Mouse (Mus musculus) CH12.LX (cell line): ENCODE data around the gene Zbtb42. TPM values are rescaled to one million over a fixed set of nuclear protein-coding genes. Genes with fewer than 3 reads are reported as not detected.

Source experiments
- DNase-seq: peaks from one replicate; pipeline ENCODE4 v3.0.0-alpha.2; 2013; ENCODE audit errors: extremely low read depth
- H3K27ac ChIP-seq: 2 replicates; pipeline ENCODE4 v1.5.1; 2012; ENCODE audit warnings: low read depth, mild to moderate bottlenecking, control low read depth, moderate library complexity; ENCODE audit not compliant: insufficient read depth
- H3K27me3 ChIP-seq: replicated peaks from 2 replicates; pipeline ENCODE3; 2012; ENCODE audit warnings: inconsistent platforms
- H3K36me3 ChIP-seq, 2 experiments: replicated peaks in 1 of 2; 2 replicates each; pipeline versions ENCODE3 to v1.6.1; 2012; ENCODE audit warnings: inconsistent platforms in 1 of 2, low read length in 1 of 2, mild to moderate bottlenecking in 1 of 2, mixed read lengths in 1 of 2, moderate library complexity in 1 of 2; ENCODE audit not compliant: control insufficient read depth in 1 of 2, insufficient read depth in 1 of 2
- H3K4me1 ChIP-seq, 2 experiments: 2 replicates each; pipeline ENCODE4 v1.6.1; 2012; ENCODE audit warnings: inconsistent platforms in 1 of 2, moderate library complexity in 1 of 2; ENCODE audit not compliant: insufficient read depth in 2 of 2, control insufficient read depth in 1 of 2
- H3K4me2 ChIP-seq: 2 replicates; pipeline ENCODE4 v1.6.1; 2012; ENCODE audit warnings: low read depth, mild to moderate bottlenecking, control low read depth; ENCODE audit not compliant: poor library complexity, insufficient read depth, severe bottlenecking
- H3K4me3 ChIP-seq, 3 experiments: fragments of 150-350 bp in 1 of 3; sonication (generic) in 1 of 3; replicated peaks in 1 of 3; 2 replicates each; pipeline versions ENCODE3 to v1.5.1; 2011 to 2012; ENCODE audit warnings: low read depth in 2 of 3, low read length in 2 of 3, mild to moderate bottlenecking in 2 of 3, moderate library complexity in 2 of 3, control low read depth in 1 of 3, improper control_type of control experiment in 1 of 3, inconsistent platforms in 1 of 3, mixed read lengths in 1 of 3; ENCODE audit not compliant: poor library complexity in 1 of 3
- H3K79me2 ChIP-seq: replicated peaks from 2 replicates; pipeline ENCODE4 v1.6.1; 2012; ENCODE audit warnings: mild to moderate bottlenecking, moderate library complexity; ENCODE audit not compliant: control insufficient read depth, poor library complexity, insufficient read depth, severe bottlenecking; ENCODE audit errors: extremely low read depth
- H3K9ac ChIP-seq: 2 replicates; pipeline ENCODE4 v1.6.1; 2012; ENCODE audit warnings: low read depth, mild to moderate bottlenecking, control low read depth, moderate library complexity; ENCODE audit not compliant: insufficient read depth
- H3K9me3 ChIP-seq: replicated peaks from 2 replicates; pipeline ENCODE3; 2012; ENCODE audit warnings: low read length, inconsistent platforms, mixed read lengths
- BHLHE40 ChIP-seq: IDR thresholded peaks from 2 replicates; pipeline ENCODE4 v1.6.1; 2011; ENCODE audit warnings: mild to moderate bottlenecking, low read depth, low read length, improper control_type of control experiment
- CHD2 ChIP-seq: IDR thresholded peaks from 2 replicates; pipeline ENCODE4 v1.6.1; 2011; ENCODE audit warnings: low read length, improper control_type of control experiment
- CTCF ChIP-seq, 2 experiments: IDR thresholded peaks in 1 of 2; conservative IDR thresholded peaks in 1 of 2; 2 replicates each; pipeline ENCODE4 v1.5.1; 2011 to 2012; ENCODE audit warnings: low read depth in 2 of 2, low read length in 2 of 2, improper control_type of control experiment in 1 of 2, inconsistent platforms in 1 of 2, mild to moderate bottlenecking in 1 of 2, moderate library complexity in 1 of 2
- E2F4 ChIP-seq: IDR thresholded peaks from 2 replicates; pipeline ENCODE4 v1.6.1; 2011; ENCODE audit warnings: low read depth, low read length, improper control_type of control experiment; ENCODE audit not compliant: insufficient replicate concordance
- ELF1 ChIP-seq: IDR thresholded peaks from 2 replicates; pipeline ENCODE4 v1.6.1; 2014; ENCODE audit warnings: low read depth, mild to moderate bottlenecking, inconsistent platforms, low read length, improper control_type of control experiment
- ETS1 ChIP-seq: conservative IDR thresholded peaks from 2 replicates; pipeline ENCODE4 v1.6.1; 2012; ENCODE audit warnings: low read depth, mild to moderate bottlenecking, inconsistent platforms, low read length, improper control_type of control experiment, moderate library complexity
- GABPA ChIP-seq: IDR thresholded peaks from 2 replicates; pipeline ENCODE4 v1.6.1; 2012; ENCODE audit warnings: low read depth, low read length, improper control_type of control experiment, inconsistent platforms; ENCODE audit not compliant: insufficient replicate concordance
- HCFC1 ChIP-seq: IDR thresholded peaks from 2 replicates; pipeline ENCODE4 v1.6.1; 2012; ENCODE audit warnings: low read depth, mild to moderate bottlenecking, inconsistent platforms, low read length, improper control_type of control experiment
- IRF4 ChIP-seq: IDR thresholded peaks from 2 replicates; pipeline ENCODE4 v1.6.1; 2014; ENCODE audit warnings: low read depth, mild to moderate bottlenecking, inconsistent platforms, low read length, improper control_type of control experiment
- JUN ChIP-seq: IDR thresholded peaks from 2 replicates; pipeline ENCODE4 v1.6.1; 2011; ENCODE audit warnings: low read depth, mild to moderate bottlenecking, low read length, improper control_type of control experiment, moderate library complexity; ENCODE audit not compliant: insufficient read depth
- KAT2A ChIP-seq: IDR thresholded peaks from 2 replicates; pipeline ENCODE4 v1.6.1; 2012; ENCODE audit warnings: low read length, improper control_type of control experiment, inconsistent platforms; ENCODE audit not compliant: insufficient replicate concordance
- MAX ChIP-seq: IDR thresholded peaks from 2 replicates; pipeline ENCODE4 v1.6.1; 2011; ENCODE audit warnings: low read length, improper control_type of control experiment
- MAZ ChIP-seq: IDR thresholded peaks from 2 replicates; pipeline ENCODE4 v1.6.1; 2012; ENCODE audit warnings: low read depth, mild to moderate bottlenecking, inconsistent platforms, low read length, improper control_type of control experiment, moderate library complexity
- MEF2A ChIP-seq: IDR thresholded peaks from 2 replicates; pipeline ENCODE4 v1.6.1; 2014; ENCODE audit warnings: low read depth, mild to moderate bottlenecking, inconsistent platforms, low read length, improper control_type of control experiment, borderline replicate concordance
- MYC ChIP-seq: IDR thresholded peaks from 2 replicates; pipeline ENCODE4 v1.6.1; 2011; ENCODE audit warnings: low read depth, mild to moderate bottlenecking, improper control_type of control experiment, low read length
- NELFE ChIP-seq: IDR thresholded peaks from 2 replicates; pipeline ENCODE4 v1.6.1; 2011; ENCODE audit warnings: low read depth, low read length, improper control_type of control experiment
- NRF1 ChIP-seq: IDR thresholded peaks from 2 replicates; pipeline ENCODE4 v1.6.1; 2014; ENCODE audit warnings: low read depth, mild to moderate bottlenecking, inconsistent platforms, low read length, improper control_type of control experiment, moderate library complexity
- PAX5 ChIP-seq: IDR thresholded peaks from 2 replicates; pipeline ENCODE4 v1.6.1; 2012; ENCODE audit warnings: low read length, inconsistent platforms, mixed read lengths
- RAD21 ChIP-seq: IDR thresholded peaks from 2 replicates; pipeline ENCODE4 v1.6.1; 2011; ENCODE audit warnings: low read depth, mild to moderate bottlenecking, low read length, improper control_type of control experiment, moderate library complexity
- SIN3A ChIP-seq: IDR thresholded peaks from 2 replicates; pipeline ENCODE4 v1.6.1; 2012; ENCODE audit warnings: low read length, improper control_type of control experiment, inconsistent platforms
- SMC3 ChIP-seq: IDR thresholded peaks from 2 replicates; pipeline ENCODE4 v1.6.1; 2011; ENCODE audit warnings: low read depth, low read length, improper control_type of control experiment
- TCF12 ChIP-seq: IDR thresholded peaks from 2 replicates; pipeline ENCODE4 v1.6.1; 2014; ENCODE audit warnings: low read depth, mild to moderate bottlenecking, inconsistent platforms, low read length, improper control_type of control experiment
- USF1 ChIP-seq: IDR thresholded peaks from 2 replicates; pipeline ENCODE4 v1.6.1; 2014; ENCODE audit warnings: low read depth, mild to moderate bottlenecking, inconsistent platforms, low read length, improper control_type of control experiment
- USF2 ChIP-seq: conservative IDR thresholded peaks from 2 replicates; pipeline ENCODE4 v1.6.1; 2011; ENCODE audit warnings: low read depth, low read length, improper control_type of control experiment
- ZC3H11A ChIP-seq: IDR thresholded peaks from 2 replicates; pipeline ENCODE4 v1.6.1; 2012; ENCODE audit warnings: low read depth, mild to moderate bottlenecking, inconsistent platforms, low read length, improper control_type of control experiment
- ZKSCAN1 ChIP-seq: IDR thresholded peaks from 2 replicates; pipeline ENCODE4 v1.6.1; 2012; ENCODE audit warnings: low read depth, inconsistent platforms, low read length, improper control_type of control experiment, borderline replicate concordance
- dilution Hi-C: fragments of 300-500 bp; cut with MboI; formaldehyde crosslinking; loops from 2 replicates; pipeline ENCODE4 v1.14.3; 2020; ENCODE audit warnings: low sequenced_read_pairs; ENCODE audit not compliant: extremely low pct_unique_long_range_greater_than_20kb, extremely low pct_ligation_motif_present
- in situ Hi-C: fragments of 300-500 bp; cut with MboI; formaldehyde crosslinking; loops from 3 replicates; pipeline ENCODE4 v1.14.3; 2019; ENCODE audit warnings: low sequenced_read_pairs, low pct_ligation_motif_present, low pct_unique_long_range_greater_than_20kb, mixed read lengths
- polyA plus RNA-seq: library from polyadenylated mRNA; unstranded; fragments of >175 nt; gene quantifications from 2 replicates; pipeline ENCODE4 v1.2.1, GENCODE M21; 2012; ENCODE audit warnings: low read depth; ENCODE audit not compliant: insufficient read length
- total RNA-seq, 2 experiments: library from RNA; depleted of rRNA; stranded (reverse); fragments of 300-350 nt in 1 of 2; fragments of >200 nt in 1 of 2; gene quantifications; 2 replicates each; pipeline ENCODE4 v1.2.3; 2012 to 2014

The Zbtb42 gene
- total and polyA plus RNA-seq, 3 experiments = 0.11 to 0.30 TPM; not detected in 1

- dilution Hi-C loops = no loop called here
- Histone ChIP-seq H3K4me1 (peaks cover 4 to 23% of the 10 kb centered on the region in 2 experiments; a peak in 3 of 4 replicates), H3K27ac (peak within 1 kb of the TSS; percentile 29), H3K27me3 (no peaks in the 10 kb centered on the region), H3K4me3 (peak within 1 kb of the TSS; percentile 79 to 100 (median 97)), H3K4me2 (peak within 1 kb of the TSS; percentile 95), H3K36me3 (peaks cover 19 to 49% of the 10 kb centered on the region in 2 experiments), H3K9me3 (no peaks in the 10 kb centered on the region), H3K9ac (peak within 1 kb of the TSS; percentile 97), H3K79me2 (peaks cover 15% of the 10 kb centered on the region)
- in situ Hi-C loops = no loop called here
- peak; percentile 97 for DNase-seq
- TF ChIP-seq PAX5 = no peak
- no peak for TF ChIP-seq CTCF (conservative IDR thresholded peaks at IDR 0.05 in 1 of 2, IDR thresholded peaks at IDR 0.05 in 1 of 2; ENCODE audit: low read depth in 2 of 2, low read length in 2 of 2)
- TF ChIP-seq NRF1 = peak; percentile 77
- TF ChIP-seq SMC3 = no peak
- 0 out of 2 replicates have a peak, but pooled peaks have one; percentile 52 for TF ChIP-seq MAZ
- TF ChIP-seq TCF12 = no peak
- TF ChIP-seq HCFC1 = peak; percentile 63
- no peak for TF ChIP-seq ZKSCAN1
- no peak for TF ChIP-seq RAD21
- TF ChIP-seq NELFE = no peak
- no peak for TF ChIP-seq IRF4
- peak; percentile 66; the same call in 1 of the 2 replicates for TF ChIP-seq MAX
- no peak for TF ChIP-seq SIN3A
- no peak for TF ChIP-seq ETS1
- peak; percentile 78; the same call in 1 of the 2 replicates for TF ChIP-seq E2F4
- TF ChIP-seq GABPA = no peak
- TF ChIP-seq JUN = no peak
- no peak for TF ChIP-seq KAT2A
- no peak; the same call in 1 of the 2 replicates for TF ChIP-seq ELF1
- TF ChIP-seq USF2 = no peak
- TF ChIP-seq CHD2 = 0 out of 2 replicates have a peak, but pooled peaks have one; percentile 44
- TF ChIP-seq ZC3H11A = no peak
- TF ChIP-seq USF1 = no peak
- TF ChIP-seq BHLHE40 = peak; percentile 96
- TF ChIP-seq MYC = 0 out of 2 replicates have a peak, but pooled peaks have one; percentile 10
- TF ChIP-seq MEF2A = no peak
These were observed 34.3 kb upstream of the Zbtb42 start, which contains the start of gene Siva1 for GRCm38 (mm10) chr12:112644180-112644854. Gene Siva1 (plus strand): TSS chr12:112644679.
